Mouse (Mus musculus) embryonic facial prominence, embryonic 11.5 days (tissue): ENCODE results near the gene St8sia2. TPM values are rescaled to one million over a fixed set of nuclear protein-coding genes. Genes with fewer than 3 reads are reported as not detected.

Experiments
- ATAC-seq: fragments of 200-750 bp; cut with Nextera tagmentation; replicated peaks from 2 replicates; pipeline ENCODE4 v1.8.0; 2017; ENCODE audit warnings: low read depth; ENCODE audit not compliant: insufficient number of reproducible peaks, low FRiP score, low TSS enrichment
- DNase-seq: peaks from one replicate; pipeline ENCODE4 v3.0.0-alpha.2; 2015; ENCODE audit warnings: low spot score
- H3K27ac ChIP-seq: fragments of 300-500 bp; sonication (generic); replicated peaks from 2 replicates; pipeline ENCODE4 v1.5.1; 2014; ENCODE audit warnings: mild to moderate bottlenecking, low read depth, low read length, control low read depth
- H3K27me3 ChIP-seq: fragments of 300-500 bp; sonication (generic); 2 replicates; pipeline ENCODE4 v1.6.1; 2014; ENCODE audit warnings: mild to moderate bottlenecking, low read length, moderate library complexity, mixed read lengths; ENCODE audit not compliant: control insufficient read depth, insufficient read depth
- H3K36me3 ChIP-seq: fragments of 300-500 bp; sonication (generic); replicated peaks from 2 replicates; pipeline ENCODE4 v1.6.1; 2014; ENCODE audit warnings: low read depth, mild to moderate bottlenecking, low read length, moderate library complexity, mixed read lengths; ENCODE audit not compliant: control insufficient read depth, insufficient read depth
- H3K4me1 ChIP-seq: fragments of 300-500 bp; sonication (generic); 2 replicates; pipeline ENCODE4 v1.6.1; 2014; ENCODE audit warnings: low read length, mixed read lengths; ENCODE audit not compliant: control insufficient read depth, insufficient read depth
- H3K4me2 ChIP-seq: fragments of 300-500 bp; sonication (generic); 2 replicates; pipeline ENCODE4 v1.6.1; 2014; ENCODE audit warnings: low read depth, mild to moderate bottlenecking, control low read depth, low read length, moderate library complexity
- H3K4me3 ChIP-seq: fragments of 300-500 bp; sonication (generic); 2 replicates; pipeline ENCODE4 v1.5.1; 2014; ENCODE audit warnings: low read depth, low read length, control low read depth
- H3K9ac ChIP-seq: fragments of 300-500 bp; sonication (generic); replicated peaks from 2 replicates; pipeline ENCODE4 v1.6.1; 2014; ENCODE audit warnings: mild to moderate bottlenecking, control low read depth, low read length
- H3K9me3 ChIP-seq: fragments of 300-500 bp; sonication (generic); replicated peaks from 2 replicates; pipeline ENCODE4 v1.6.1; 2016; ENCODE audit warnings: mild to moderate bottlenecking, low read length, inconsistent platforms, mixed read lengths; ENCODE audit not compliant: control insufficient read depth
- WGBS: fragments of 180-500 bp; shearing (Covaris S2); extraction: QIAGEN DNeasy Blood & Tissue Kit; methylation state at CpG from one replicate; pipeline ENCODE4 v1.1.7; 2014; 5-methylcytosine and 5-hydroxymethylcytosine counted together
- polyA plus RNA-seq: library from polyadenylated mRNA; unstranded; fragments of >200 nt; fragmentation: Nextera tagmentation; extraction: Ambion mirVana; gene quantifications from 2 replicates; pipeline ENCODE4 v1.2.1, GENCODE M21; 2014

St8sia2 gene
- polyA plus RNA-seq, 1 experiment from 2014 or later, result 24.7 TPM

DNA sequence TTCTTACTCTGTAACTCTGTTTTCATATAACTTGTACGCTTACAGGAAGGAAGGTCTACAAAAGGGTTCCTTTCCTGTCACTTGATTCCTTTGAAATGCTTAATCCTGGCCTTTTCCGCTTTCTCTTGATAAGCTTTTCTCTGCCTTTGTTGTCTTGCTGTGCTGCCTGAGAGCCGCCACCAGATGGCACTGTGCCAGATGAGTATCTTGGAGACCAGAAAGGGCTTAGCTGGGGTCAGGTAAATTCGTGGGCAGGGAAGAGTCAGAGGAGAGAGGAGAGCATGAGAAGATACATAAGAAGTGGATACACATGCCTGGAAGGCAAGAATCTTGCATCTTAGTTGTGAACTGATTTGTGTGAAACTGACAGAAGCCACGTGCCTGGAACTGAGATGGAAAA, 11.5 kb upstream of the St8sia2 start:
- Histone ChIP-seq H3K9me3 (no peaks in the 10 kb centered on the region), H3K4me3 (no peak overlapping the region), H3K4me2 (no peak overlapping the region), H3K9ac (no peak overlapping the region), H3K36me3 (no peaks in the 10 kb centered on the region), H3K27me3 (no peaks in the 10 kb centered on the region), H3K4me1 (no peaks in the 10 kb centered on the region), H3K27ac (no peak overlapping the region)
- WGBS, result 16% methylated on average over 5 of the region's 5 CpGs
- no peak for ATAC-seq
- DNase-seq, result peak; percentile 88

- Histone ChIP-seq H3K36me3 (no peaks in the 10 kb centered on the region), H3K4me3 (no peak overlapping the region), H3K9ac (no peak overlapping the region), H3K4me2 (no peak overlapping the region), H3K4me1 (no peaks in the 10 kb centered on the region), H3K27me3 (no peaks in the 10 kb centered on the region), H3K27ac (no peak overlapping the region), H3K9me3 (no peaks in the 10 kb centered on the region)
- ATAC-seq, result no peak
- no peak for DNase-seq
- WGBS, result 58% methylated on average over 3 of the region's 3 CpGs
These were observed 10.7 kb upstream of the St8sia2 start for GRCm38 (mm10) chr7:74024171-74024570.

DNA sequence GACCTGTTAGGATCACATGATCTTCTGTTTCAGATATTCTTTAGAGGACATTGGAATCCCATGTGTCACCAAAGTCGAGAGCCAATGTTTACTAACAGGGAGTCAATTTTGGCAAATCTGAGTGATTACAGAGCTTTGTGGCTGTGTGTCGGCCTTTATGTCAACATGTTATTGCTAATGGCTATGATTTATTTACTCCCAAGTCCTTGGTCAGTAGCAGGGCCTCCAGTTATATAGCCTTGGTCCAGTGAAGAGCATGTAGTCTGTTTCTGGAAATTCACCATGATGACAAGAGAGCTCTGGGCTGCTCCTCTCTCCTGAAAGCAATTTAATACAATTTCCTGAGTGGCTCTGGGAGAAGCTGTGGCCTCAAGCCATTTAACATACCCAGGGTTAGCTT, 9.1 kb upstream of the St8sia2 start:
- H3K27ac ChIP-seq, result no peak overlapping the region
- DNase-seq, result no peak
- no peaks in the 10 kb centered on the region for H3K9me3 ChIP-seq
- 67% methylated on average over 2 of the region's 2 CpGs for WGBS
- H3K4me3 ChIP-seq, result no peak overlapping the region
- no peak overlapping the region for H3K9ac ChIP-seq
- no peak for ATAC-seq
- H3K36me3 ChIP-seq, result no peaks in the 10 kb centered on the region
- H3K4me1 ChIP-seq, result no peaks in the 10 kb centered on the region
- no peak overlapping the region for H3K4me2 ChIP-seq
- H3K27me3 ChIP-seq, result no peaks in the 10 kb centered on the region

- WGBS, result 93% methylated on average over 6 of the region's 6 CpGs
- ATAC-seq (no peak), DNase-seq (no peak)
- no peak overlapping the region for H3K4me2 ChIP-seq
- H3K9me3 ChIP-seq, result no peaks in the 10 kb centered on the region
- H3K36me3 ChIP-seq, result no peaks in the 10 kb centered on the region
- H3K9ac ChIP-seq, result no peak overlapping the region
- H3K27me3 ChIP-seq, result no peaks in the 10 kb centered on the region
- H3K4me3 ChIP-seq, result no peak overlapping the region
- no peaks in the 10 kb centered on the region for H3K4me1 ChIP-seq
- H3K27ac ChIP-seq, result no peak overlapping the region
These were observed 8.3 kb upstream of the St8sia2 start for GRCm38 (mm10) chr7:74021771-74022170.

DNA sequence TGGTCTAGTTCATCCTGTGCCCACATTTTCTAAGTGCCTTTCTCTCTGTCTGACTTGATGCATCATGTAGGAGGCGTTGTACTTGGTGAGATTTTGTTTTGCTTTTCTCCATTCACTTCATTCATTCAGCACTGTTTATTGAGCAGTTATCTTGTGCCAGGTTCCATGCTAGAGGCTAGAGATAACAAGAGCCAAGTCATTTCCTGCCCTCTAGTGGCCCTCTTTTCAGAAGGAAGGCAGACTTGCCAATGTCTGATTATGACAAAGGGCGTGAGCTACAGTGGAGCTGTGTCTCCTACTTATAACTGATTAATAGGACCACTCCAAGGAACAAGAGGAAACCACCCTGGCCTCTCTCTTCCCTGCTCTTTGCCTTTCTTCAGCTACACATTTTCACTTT, 3.1 kb upstream of the St8sia2 start:
- Histone ChIP-seq H3K27ac (no peak overlapping the region), H3K4me3 (no peak overlapping the region), H3K9me3 (no peaks in the 10 kb centered on the region), H3K36me3 (no peaks in the 10 kb centered on the region), H3K27me3 (no peaks in the 10 kb centered on the region), H3K9ac (no peak overlapping the region), H3K4me1 (no peaks in the 10 kb centered on the region), H3K4me2 (no peak overlapping the region)
- ATAC-seq, result no peak
- WGBS, result 89% methylated on average over 2 of the region's 2 CpGs
- DNase-seq, result no peak

DNA sequence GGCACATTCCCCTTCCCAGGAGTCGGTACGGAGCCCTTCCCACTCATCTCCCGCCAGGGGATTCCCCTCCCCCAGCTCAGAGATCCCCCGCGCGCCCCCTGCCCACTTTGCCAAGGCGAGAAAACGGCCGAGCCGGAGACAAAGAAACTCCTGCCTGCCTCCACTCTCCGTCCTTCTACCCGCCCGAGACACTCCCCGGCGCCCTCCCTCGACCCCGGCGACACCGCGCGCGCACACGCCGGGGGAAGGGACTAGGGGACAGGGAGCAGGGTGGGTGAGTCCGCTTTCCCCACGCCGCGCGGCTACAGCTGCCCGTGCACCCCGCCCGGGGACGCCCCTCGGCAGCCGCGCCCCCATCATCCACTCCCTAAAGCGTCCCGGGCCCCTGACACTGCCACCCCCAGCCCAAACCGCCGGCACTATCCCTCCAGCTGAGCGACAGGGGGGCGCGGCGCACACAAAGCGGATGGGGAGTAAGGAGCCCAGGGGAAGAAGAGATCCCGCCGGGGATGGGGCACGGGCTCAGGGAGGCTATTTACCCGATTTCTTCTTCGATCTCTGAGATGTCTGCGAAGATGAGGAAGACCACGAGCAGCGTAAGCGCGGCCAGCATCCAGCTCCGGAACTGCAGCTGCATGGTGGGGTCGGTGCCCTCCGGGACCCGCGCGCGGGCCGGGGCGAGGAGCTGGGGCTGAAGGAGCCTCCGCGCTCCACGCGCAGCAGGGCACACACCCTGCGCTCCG, 461 bp downstream of the St8sia2 start:
- DNase-seq (peak; percentile 62), ATAC-seq (peak; percentile 65)
- peak overlapping the region; percentile 82 for H3K27ac ChIP-seq
- no peaks in the 10 kb centered on the region for H3K27me3 ChIP-seq
- peak overlapping the region; percentile 89 for H3K4me3 ChIP-seq
- peak overlapping the region; percentile 95 for H3K9ac ChIP-seq
- WGBS, result under 1% methylated on average over 59 of the region's 70 CpGs
- no peaks in the 10 kb centered on the region for H3K4me1 ChIP-seq
- no peaks in the 10 kb centered on the region for H3K9me3 ChIP-seq
- no peaks in the 10 kb centered on the region for H3K36me3 ChIP-seq
- H3K4me2 ChIP-seq, result peak overlapping the region; percentile 83

DNA sequence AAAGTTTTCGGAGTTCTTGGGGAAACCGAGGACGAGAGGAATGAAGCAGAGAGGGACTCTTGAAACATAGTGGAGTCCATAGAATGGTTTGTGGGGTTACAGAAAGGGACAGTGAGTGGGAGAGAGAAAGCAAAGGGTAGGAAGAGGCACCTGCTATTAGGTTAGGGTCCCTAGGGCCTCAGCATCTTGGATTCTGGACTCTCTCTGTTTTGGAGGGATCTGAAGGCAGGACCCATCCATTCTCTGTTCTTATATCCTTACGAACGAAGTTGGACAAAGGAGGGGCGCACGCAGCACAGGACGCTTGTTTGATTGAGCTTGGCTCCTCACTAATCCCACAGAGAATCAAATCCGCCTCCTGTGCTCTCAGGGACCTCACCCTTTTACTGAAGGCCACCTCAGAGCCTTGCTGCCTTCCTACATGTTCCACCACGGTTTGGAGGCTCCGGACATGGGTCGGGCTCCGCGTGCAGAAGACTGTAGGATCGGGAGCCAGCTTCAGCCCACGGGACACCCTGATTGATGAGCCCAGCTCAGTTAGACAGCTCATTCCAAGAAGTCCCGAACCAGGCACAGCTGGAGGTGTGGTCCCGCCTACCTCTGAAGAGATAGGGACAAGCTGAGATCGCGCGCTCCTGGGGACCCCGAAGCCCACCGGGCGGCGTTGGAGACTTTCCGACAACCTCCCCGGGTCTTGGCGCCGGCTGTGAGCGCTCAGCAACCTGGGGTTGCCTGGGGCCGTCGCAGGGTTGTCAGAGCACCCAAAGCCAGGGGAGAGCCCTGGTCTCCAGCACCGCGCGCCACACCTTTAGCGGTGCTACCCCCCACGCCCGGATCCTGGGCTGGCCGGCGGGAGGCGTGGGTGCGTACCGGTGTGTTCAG, 1.3 kb downstream of the St8sia2 start:
- Histone ChIP-seq H3K36me3 (no peaks in the 10 kb centered on the region), H3K9ac (peak overlapping the region; percentile 95), H3K9me3 (no peaks in the 10 kb centered on the region), H3K4me1 (no peaks in the 10 kb centered on the region), H3K27ac (peak overlapping the region; percentile 82; the same call in 1 of the 2 replicates), H3K4me2 (peak overlapping the region; percentile 83), H3K27me3 (no peaks in the 10 kb centered on the region), H3K4me3 (peak overlapping the region; percentile 89)
- WGBS, result 3% methylated on average over 39 of the region's 43 CpGs
- ATAC-seq (peak; percentile 17; the same call in 1 of the 2 replicates), DNase-seq (peak; percentile 54)
